Mouse (Mus musculus) hindbrain, embryonic 14.5 days (tissue): ENCODE data around the gene Prdx2. TPM values are rescaled to one million over a fixed set of nuclear protein-coding genes. Genes with fewer than 3 reads are reported as not detected.

ENCODE experiments used
- ATAC-seq: fragments of 200-750 bp; cut with Nextera tagmentation; 2 replicates; pipeline ENCODE4 v1.8.0; 2017; ENCODE audit warnings: moderate number of reproducible peaks, mild to moderate bottlenecking, moderate TSS enrichment, moderate library complexity; ENCODE audit not compliant: low FRiP score
- DNase-seq: peaks from one replicate; pipeline ENCODE4 v3.0.0-alpha.2; 2015; ENCODE audit warnings: low spot score
- H3K27ac ChIP-seq: fragments of 300-500 bp; sonication (generic); 2 replicates; pipeline ENCODE4 v1.5.1; 2014; ENCODE audit warnings: mild to moderate bottlenecking, moderate library complexity
- H3K27me3 ChIP-seq: fragments of 300-500 bp; sonication (generic); 2 replicates; pipeline ENCODE4 v1.6.1; 2014; ENCODE audit warnings: mild to moderate bottlenecking, low read length, mixed read lengths; ENCODE audit not compliant: control insufficient read depth, insufficient read depth
- H3K36me3 ChIP-seq: fragments of 300-500 bp; sonication (generic); replicated peaks from 2 replicates; pipeline ENCODE4 v1.6.1; 2014; ENCODE audit not compliant: control insufficient read depth, insufficient read depth
- H3K4me1 ChIP-seq: fragments of 300-500 bp; sonication (generic); replicated peaks from 2 replicates; pipeline ENCODE4 v1.6.1; 2014; ENCODE audit warnings: antibody characterized with exemption, low read length, mixed read lengths; ENCODE audit not compliant: control insufficient read depth, insufficient read depth
- H3K4me2 ChIP-seq: fragments of 300-500 bp; sonication (generic); replicated peaks from 2 replicates; pipeline ENCODE4 v1.6.1; 2014; ENCODE audit warnings: mild to moderate bottlenecking, moderate library complexity
- H3K4me3 ChIP-seq: fragments of 300-500 bp; sonication (generic); replicated peaks from 2 replicates; pipeline ENCODE4 v1.5.1; 2014; ENCODE audit warnings: mild to moderate bottlenecking, low read length
- H3K9ac ChIP-seq: fragments of 300-500 bp; sonication (generic); 2 replicates; pipeline ENCODE4 v1.6.1; 2014
- H3K9me3 ChIP-seq: fragments of 300-500 bp; sonication (generic); 2 replicates; pipeline ENCODE4 v1.6.1; 2016; ENCODE audit warnings: low read length; ENCODE audit not compliant: control insufficient read depth
- whole genome bisulfite sequencing: fragments of 180-500 bp; shearing (Covaris S2); extraction: QIAGEN DNeasy Blood & Tissue Kit; methylation state at CpG from one replicate; pipeline ENCODE4 v1.1.7; 2014; 5-methylcytosine and 5-hydroxymethylcytosine counted together
- polyA plus RNA-seq: library from polyadenylated mRNA; unstranded; fragments of >200 nt; fragmentation: Nextera tagmentation; extraction: Ambion mirVana; gene quantifications from 2 replicates; pipeline ENCODE4 v1.2.1, GENCODE M21; 2014

Prdx2 gene
- polyA plus RNA-seq, 1 experiment from 2014 or later, result 1,221 TPM

GRCm38 (mm10) chr8:84935489-84935888 is 33.9 kb upstream of the Prdx2 start:
- no peaks in the 10 kb centered on the region for H3K9me3 ChIP-seq
- ATAC-seq (0 out of 2 replicates have a peak, but pooled peaks have one; percentile 5), DNase-seq (no peak)
- peak overlapping the region; percentile 90 for H3K4me2 ChIP-seq
- peaks cover 24% of the 10 kb centered on the region for H3K36me3 ChIP-seq
- peak overlapping the region; percentile 98 for H3K27ac ChIP-seq
- H3K9ac ChIP-seq, result peak overlapping the region; percentile 95
- 4% methylated on average over 14 of the region's 14 CpGs for WGBS
- H3K27me3 ChIP-seq, result peaks cover 13% of the 10 kb centered on the region
- H3K4me3 ChIP-seq, result peak overlapping the region; percentile 81
- peaks cover 30% of the 10 kb centered on the region for H3K4me1 ChIP-seq

GRCm38 (mm10) chr8:84936041-84936961 is 33.1 kb upstream of the Prdx2 start:
- peak; percentile 43 for ATAC-seq
- H3K9ac ChIP-seq, result peak overlapping the region; percentile 95
- no peaks in the 10 kb centered on the region for H3K9me3 ChIP-seq
- no peak for DNase-seq
- H3K4me3 ChIP-seq, result peak overlapping the region; percentile 81
- peak overlapping the region; percentile 98 for H3K27ac ChIP-seq
- peaks cover 13% of the 10 kb centered on the region for H3K27me3 ChIP-seq
- H3K36me3 ChIP-seq, result peaks cover 17% of the 10 kb centered on the region; the same call in 1 of the 2 replicates
- peaks cover 30% of the 10 kb centered on the region for H3K4me1 ChIP-seq
- WGBS, result 11% methylated on average over 23 of the region's 23 CpGs
- peak overlapping the region; percentile 90 for H3K4me2 ChIP-seq

- Histone ChIP-seq H3K4me2 (peak within 1 kb of the TSS; percentile 90), H3K36me3 (peaks cover 9% of the 10 kb centered on the region; the same call in 1 of the 2 replicates), H3K9ac (peak within 1 kb of the TSS; percentile 95), H3K27me3 (peaks cover 13% of the 10 kb centered on the region), H3K4me3 (peak within 1 kb of the TSS; percentile 81), H3K4me1 (peaks cover 30% of the 10 kb centered on the region), H3K27ac (peak within 1 kb of the TSS; percentile 98), H3K9me3 (no peaks in the 10 kb centered on the region)
- ATAC-seq (peak; percentile 76), DNase-seq (peak; percentile 84)
- WGBS, result under 1% methylated on average over 50 of the region's 50 CpGs
These were observed 32.3 kb upstream of the Prdx2 start, which contains the start of gene Mast1 for GRCm38 (mm10) chr8:84936962-84937546. Mast1 (minus strand) TSS chr8:84937359.

- Histone ChIP-seq H3K36me3 (peaks cover 1% of the 10 kb centered on the region; the same call in 1 of the 2 replicates), H3K27ac (peak overlapping the region; percentile 98), H3K9ac (peak overlapping the region; percentile 95), H3K4me1 (peaks cover 30% of the 10 kb centered on the region), H3K4me3 (peak overlapping the region; percentile 81), H3K27me3 (peaks cover 13% of the 10 kb centered on the region), H3K9me3 (no peaks in the 10 kb centered on the region), H3K4me2 (peak overlapping the region; percentile 90)
- ATAC-seq, result no peak
- no peak for DNase-seq
- 62% methylated on average over 12 of the region's 13 CpGs for WGBS
These were observed 31.5 kb upstream of the Prdx2 start for GRCm38 (mm10) chr8:84937620-84938485.

GRCm38 (mm10) chr8:84943699-84944098 is 25.7 kb upstream of the Prdx2 start:
- peaks cover 48% of the 10 kb centered on the region for H3K27me3 ChIP-seq
- H3K36me3 ChIP-seq, result no peaks in the 10 kb centered on the region
- 22% methylated on average over 4 of the region's 4 CpGs for WGBS

GRCm38 (mm10) chr8:84944478-84945160 is 24.8 kb upstream of the Prdx2 start:
- DNase-seq (peak; percentile 65), ATAC-seq (0 out of 2 replicates have a peak, but pooled peaks have one; percentile 23)
- WGBS, result 2% methylated on average over 26 of the region's 26 CpGs
- Histone ChIP-seq H3K4me2 (peak overlapping the region; percentile 82), H3K9ac (peak overlapping the region; percentile 87; the same call in 1 of the 2 replicates), H3K4me3 (peak overlapping the region; percentile 70), H3K36me3 (no peaks in the 10 kb centered on the region), H3K27ac (no peak overlapping the region), H3K4me1 (peaks cover 27% of the 10 kb centered on the region), H3K9me3 (no peaks in the 10 kb centered on the region), H3K27me3 (peaks cover 52% of the 10 kb centered on the region)

More at GRCm38 (mm10) chr8:84943699-84944098, 25.7 kb upstream of the Prdx2 start:
- Histone ChIP-seq H3K4me2 (peak overlapping the region; percentile 82), H3K27ac (no peak overlapping the region), H3K4me1 (peaks cover 27% of the 10 kb centered on the region), H3K4me3 (no peak overlapping the region), H3K9me3 (no peaks in the 10 kb centered on the region), H3K9ac (no peak overlapping the region)
- ATAC-seq, result no peak
- DNase-seq, result no peak

GRCm38 (mm10) chr8:84945235-84945632 is 24.2 kb upstream of the Prdx2 start:
- peak overlapping the region; percentile 87 for H3K27ac ChIP-seq
- peaks cover 57% of the 10 kb centered on the region for H3K27me3 ChIP-seq
- WGBS, result 4% methylated on average over 11 of the region's 11 CpGs
- peak overlapping the region; percentile 82 for H3K4me2 ChIP-seq
- DNase-seq (peak; percentile 53), ATAC-seq (peak; percentile 58)
- no peaks in the 10 kb centered on the region for H3K36me3 ChIP-seq
- peaks cover 27% of the 10 kb centered on the region for H3K4me1 ChIP-seq
- peak overlapping the region; percentile 87 for H3K9ac ChIP-seq
- peak overlapping the region; percentile 70 for H3K4me3 ChIP-seq
- no peaks in the 10 kb centered on the region for H3K9me3 ChIP-seq
